Mouse (Mus musculus): ENCODE results near the gene Nhlrc2. TPM values are rescaled to one million over a fixed set of nuclear protein-coding genes. Genes with fewer than 3 reads are reported as not detected.

Nhlrc2 gene
- polyA plus RNA-seq, 1 experiment, result 6.6 TPM

DNA sequence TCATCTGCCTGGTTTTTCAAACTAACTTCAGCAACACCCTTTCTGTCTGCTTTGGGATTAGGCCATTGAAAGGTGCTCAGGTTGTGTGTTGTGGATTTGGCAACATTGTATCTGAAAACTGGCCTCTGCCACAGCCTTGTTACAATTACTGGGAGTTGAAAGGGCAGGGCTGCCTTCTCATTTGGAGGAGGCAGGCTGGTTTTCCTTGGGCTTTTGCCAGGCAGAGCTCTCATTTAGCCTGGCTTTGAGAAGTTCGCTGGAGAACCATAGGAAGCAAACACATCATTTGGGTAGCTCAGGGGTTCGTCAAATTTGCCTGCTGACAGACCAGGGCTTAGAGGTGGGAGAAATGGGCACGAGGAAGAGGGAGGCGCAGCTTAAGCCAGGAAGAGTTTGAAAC, 71.5 kb downstream of the Nhlrc2 start:
- TF ChIP-seq CTCF (conservative IDR thresholded peaks at IDR 0.05; ENCODE audit: insufficient read depth, insufficient read length, low read depth, low read length) (no peak), POLR2A (IDR thresholded peaks at IDR 0.05; ENCODE audit: low read depth, low read length) (no peak)
- Histone ChIP-seq H3K4me1 (ENCODE audit: control insufficient read depth, insufficient read depth, low read length) (no peaks in the 10 kb centered on the region), H3K27me3 (replicated peaks; ENCODE audit: control insufficient read depth, insufficient read depth, low read length) (no peaks in the 10 kb centered on the region), H3K36me3 (ENCODE audit: control insufficient read depth, insufficient read depth, low read length) (no peaks in the 10 kb centered on the region), H3K27ac (ENCODE audit: insufficient read depth, low read depth, low read length) (no peak overlapping the region), H3K4me3 (ENCODE audit: insufficient read depth, low read depth, low read length) (no peak overlapping the region)
- DNase-seq, result no peak
- 89% methylated on average over 4 of the region's 4 CpGs for WGBS

DNA sequence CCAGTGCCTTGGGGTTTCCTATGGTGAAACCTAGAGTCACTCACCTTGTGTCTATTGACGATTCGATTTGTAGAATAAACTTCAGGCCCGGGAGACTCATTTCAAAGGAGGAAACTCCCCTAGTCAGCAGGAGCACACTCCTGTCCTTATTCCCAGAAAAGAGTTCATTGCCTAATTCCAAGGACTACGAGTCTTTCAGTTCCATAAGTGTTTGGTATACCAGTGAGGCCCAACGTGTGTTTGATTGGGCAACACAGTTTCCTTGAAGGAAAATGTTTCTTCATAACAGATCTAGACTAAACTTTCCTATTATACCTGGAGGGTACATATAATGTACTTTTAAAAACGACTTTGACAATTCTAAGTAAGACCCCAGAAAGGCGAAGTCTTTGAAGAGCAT, 73.8 kb downstream of the Nhlrc2 start:
- TF ChIP-seq POLR2A (IDR thresholded peaks at IDR 0.05; ENCODE audit: low read depth, low read length) (no peak), CTCF (conservative IDR thresholded peaks at IDR 0.05; ENCODE audit: insufficient read depth, insufficient read length, low read depth, low read length) (no peak)
- no peak overlapping the region for H3K27ac ChIP-seq (ENCODE audit: insufficient read depth, low read depth, low read length)
- H3K27me3 ChIP-seq (replicated peaks; ENCODE audit: control insufficient read depth, insufficient read depth, low read length), result no peaks in the 10 kb centered on the region
- no peaks in the 10 kb centered on the region for H3K4me1 ChIP-seq (ENCODE audit: control insufficient read depth, insufficient read depth, low read length)
- H3K4me3 ChIP-seq (ENCODE audit: insufficient read depth, low read depth, low read length), result no peak overlapping the region
- WGBS, result 88% methylated on average over 7 of the region's 7 CpGs
- H3K36me3 ChIP-seq (ENCODE audit: control insufficient read depth, insufficient read depth, low read length), result no peaks in the 10 kb centered on the region
- no peak for DNase-seq

DNA sequence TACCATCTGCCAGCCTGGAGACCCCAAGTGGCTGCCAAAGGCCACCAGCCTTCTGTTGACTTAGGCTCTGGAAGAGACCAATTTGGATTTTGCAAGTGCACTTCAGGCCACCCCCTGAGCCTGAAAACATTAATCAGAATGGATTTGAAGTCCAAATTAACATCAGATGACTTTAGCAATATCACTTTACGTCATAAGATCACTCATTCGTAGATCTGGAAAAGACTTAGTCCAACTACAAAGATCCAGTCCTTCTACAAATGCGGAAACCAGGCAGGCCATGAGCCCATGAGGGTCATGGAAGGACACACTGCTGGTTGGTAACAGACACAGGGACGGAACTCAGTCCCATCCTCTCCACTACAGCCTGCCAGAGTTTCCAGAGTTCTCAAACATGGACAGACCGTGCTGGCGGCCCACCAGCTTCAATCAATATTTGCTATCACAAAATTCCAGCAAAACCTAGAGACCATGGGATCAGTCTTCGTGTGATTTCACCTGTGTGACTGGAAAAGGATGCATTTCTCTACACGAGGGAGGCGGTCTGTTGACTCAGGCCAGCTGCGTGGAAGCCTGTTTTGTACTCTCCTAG, 79.9 kb downstream of the Nhlrc2 start:
- Histone ChIP-seq H3K4me1 (ENCODE audit: control insufficient read depth, insufficient read depth, low read length) (0 out of 2 replicates have a peak, but pooled peaks cover 3% of the 10 kb centered on the region), H3K27ac (ENCODE audit: insufficient read depth, low read depth, low read length) (no peak overlapping the region), H3K4me3 (ENCODE audit: insufficient read depth, low read depth, low read length) (no peak overlapping the region), H3K36me3 (ENCODE audit: control insufficient read depth, insufficient read depth, low read length) (no peaks in the 10 kb centered on the region), H3K27me3 (replicated peaks; ENCODE audit: control insufficient read depth, insufficient read depth, low read length) (no peaks in the 10 kb centered on the region)
- 89% methylated on average over 10 of the region's 10 CpGs for WGBS
- DNase-seq, result no peak
- no peak for TF ChIP-seq CTCF (conservative IDR thresholded peaks at IDR 0.05; ENCODE audit: insufficient read depth, insufficient read length, low read depth, low read length)
- no peak for TF ChIP-seq POLR2A (IDR thresholded peaks at IDR 0.05; ENCODE audit: low read depth, low read length)

DNA sequence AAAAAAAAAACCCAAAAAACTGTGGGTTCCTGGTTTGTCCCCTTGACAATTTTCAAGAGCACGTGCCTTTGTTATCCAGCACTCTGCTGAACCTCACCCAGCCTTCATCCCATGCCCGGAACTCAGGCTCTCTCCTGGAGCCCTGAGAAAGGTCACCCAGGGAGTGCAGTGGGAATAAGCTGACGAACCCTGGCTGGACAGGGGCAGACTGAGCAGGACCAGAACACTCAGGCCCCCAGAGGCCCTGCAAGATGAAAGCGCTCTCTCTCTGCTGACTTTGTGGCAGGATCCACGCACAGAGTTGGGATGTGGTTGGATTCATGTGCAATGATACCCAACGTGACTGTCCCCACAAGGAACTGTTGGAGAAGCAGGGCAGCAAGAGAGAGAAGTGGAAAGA, 81.6 kb downstream of the Nhlrc2 start:
- WGBS, result 92% methylated on average over 6 of the region's 6 CpGs

DNA sequence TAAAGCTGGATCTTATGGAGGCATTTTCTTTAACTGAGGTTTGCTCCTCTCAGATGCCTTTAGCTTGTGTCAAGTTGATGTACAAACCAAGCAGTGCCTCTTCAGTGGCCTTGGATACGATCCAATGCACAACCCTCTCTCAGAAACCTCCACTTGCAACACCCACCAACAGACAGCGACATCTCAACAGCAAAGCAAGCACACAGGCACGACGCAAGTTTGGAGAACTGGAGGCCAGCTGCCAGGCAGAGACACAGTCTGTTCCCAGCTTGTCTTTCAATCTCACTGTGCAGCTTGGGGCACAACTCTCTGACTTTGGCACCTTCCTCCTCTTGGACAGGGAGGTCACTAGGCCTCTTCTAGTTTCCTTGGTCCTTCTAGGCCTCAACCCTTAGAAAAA, 83.0 kb downstream of the Nhlrc2 start:
- H3K27me3 ChIP-seq (replicated peaks; ENCODE audit: control insufficient read depth, insufficient read depth, low read length), result no peaks in the 10 kb centered on the region
- H3K27ac ChIP-seq (ENCODE audit: insufficient read depth, low read depth, low read length), result peak overlapping the region; percentile 11; the same call in 1 of the 2 replicates
- TF ChIP-seq POLR2A (IDR thresholded peaks at IDR 0.05; ENCODE audit: low read depth, low read length) (no peak), CTCF (conservative IDR thresholded peaks at IDR 0.05; ENCODE audit: insufficient read depth, insufficient read length, low read depth, low read length) (no peak)
- no peaks in the 10 kb centered on the region for H3K36me3 ChIP-seq (ENCODE audit: control insufficient read depth, insufficient read depth, low read length)
- H3K4me1 ChIP-seq (ENCODE audit: control insufficient read depth, insufficient read depth, low read length), result 0 out of 2 replicates have a peak, but pooled peaks cover 3% of the 10 kb centered on the region
- DNase-seq, result no peak
- H3K4me3 ChIP-seq (ENCODE audit: insufficient read depth, low read depth, low read length), result no peak overlapping the region
- 50% methylated on average over 4 of the region's 4 CpGs for WGBS

More for the DNA sequence above, 81.6 kb downstream of the Nhlrc2 start:
- Histone ChIP-seq H3K36me3 (ENCODE audit: control insufficient read depth, insufficient read depth, low read length) (no peaks in the 10 kb centered on the region), H3K27me3 (replicated peaks; ENCODE audit: control insufficient read depth, insufficient read depth, low read length) (no peaks in the 10 kb centered on the region), H3K27ac (ENCODE audit: insufficient read depth, low read depth, low read length) (no peak overlapping the region), H3K4me1 (ENCODE audit: control insufficient read depth, insufficient read depth, low read length) (0 out of 2 replicates have a peak, but pooled peaks cover 3% of the 10 kb centered on the region), H3K4me3 (ENCODE audit: insufficient read depth, low read depth, low read length) (no peak overlapping the region)
- DNase-seq, result no peak
- TF ChIP-seq CTCF (conservative IDR thresholded peaks at IDR 0.05; ENCODE audit: insufficient read depth, insufficient read length, low read depth, low read length) (no peak), POLR2A (IDR thresholded peaks at IDR 0.05; ENCODE audit: low read depth, low read length) (no peak)

DNA sequence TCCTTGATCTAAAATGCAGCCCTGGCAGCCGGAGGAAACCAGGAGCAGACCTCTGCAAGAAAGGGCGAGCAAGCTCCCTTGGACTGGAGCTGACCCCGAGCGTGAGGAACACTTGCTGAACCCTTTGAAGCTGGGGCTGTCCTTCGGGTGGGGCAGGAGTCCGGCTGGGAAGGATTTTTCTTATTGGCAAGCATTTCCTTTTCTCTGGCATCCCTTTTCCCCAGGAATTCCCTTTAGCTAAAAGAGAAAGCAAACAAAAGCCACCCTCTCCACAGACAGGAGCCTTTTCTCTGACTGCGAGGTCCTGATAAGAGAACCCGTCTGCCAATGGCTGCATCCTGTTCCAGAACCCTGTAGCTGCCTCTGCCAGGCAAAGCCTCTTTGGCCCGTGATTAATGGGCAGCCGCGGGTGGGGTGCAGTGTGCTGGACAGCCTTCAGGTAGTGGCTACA, 83.4 kb downstream of the Nhlrc2 start:
- H3K27me3 ChIP-seq (replicated peaks; ENCODE audit: control insufficient read depth, insufficient read depth, low read length), result no peaks in the 10 kb centered on the region
- H3K4me3 ChIP-seq (ENCODE audit: insufficient read depth, low read depth, low read length), result no peak overlapping the region
- H3K36me3 ChIP-seq (ENCODE audit: control insufficient read depth, insufficient read depth, low read length), result no peaks in the 10 kb centered on the region
- peak; percentile 80 for DNase-seq
- WGBS, result 40% methylated on average over 11 of the region's 11 CpGs
- 0 out of 2 replicates have a peak, but pooled peaks cover 3% of the 10 kb centered on the region for H3K4me1 ChIP-seq (ENCODE audit: control insufficient read depth, insufficient read depth, low read length)
- TF ChIP-seq CTCF (conservative IDR thresholded peaks at IDR 0.05; ENCODE audit: insufficient read depth, insufficient read length, low read depth, low read length) (no peak), POLR2A (IDR thresholded peaks at IDR 0.05; ENCODE audit: low read depth, low read length) (no peak)
- peak overlapping the region; percentile 11; the same call in 1 of the 2 replicates for H3K27ac ChIP-seq (ENCODE audit: insufficient read depth, low read depth, low read length)

DNA sequence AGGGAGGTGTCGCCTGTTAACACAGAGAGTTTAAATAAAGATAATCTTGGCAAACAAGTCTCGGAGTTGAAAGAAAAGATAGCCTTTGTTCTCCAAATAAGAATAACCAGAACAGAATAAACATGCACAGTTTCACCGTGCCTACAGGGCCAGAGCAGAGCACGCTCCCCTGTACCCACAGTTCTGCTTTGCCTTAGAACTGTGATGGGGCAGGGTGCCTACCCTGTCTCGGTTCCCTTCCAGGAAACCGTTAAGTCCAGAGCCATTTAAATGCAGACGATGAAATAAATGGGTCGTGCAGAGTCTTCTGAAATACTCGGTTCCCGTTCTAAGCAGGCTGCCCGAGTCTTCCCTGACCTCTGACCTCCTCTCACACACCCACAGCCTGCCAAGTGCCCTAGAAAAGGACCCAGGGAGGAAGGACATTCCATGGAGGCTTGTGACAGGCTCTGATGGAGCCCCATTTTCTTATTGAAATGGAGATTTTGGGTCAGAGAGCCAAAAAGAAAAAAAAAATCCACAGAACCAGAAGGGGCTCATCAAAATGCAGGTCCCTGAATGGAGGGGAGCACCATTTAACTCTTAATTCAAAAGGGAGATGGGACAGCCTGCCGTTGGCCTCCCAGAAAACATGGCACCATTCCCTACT, 89.1 kb downstream of the Nhlrc2 start:
- H3K27ac ChIP-seq (ENCODE audit: insufficient read depth, low read depth, low read length), result no peak overlapping the region
- H3K4me3 ChIP-seq (ENCODE audit: insufficient read depth, low read depth, low read length), result no peak overlapping the region
- no peak for DNase-seq
- H3K27me3 ChIP-seq (replicated peaks; ENCODE audit: control insufficient read depth, insufficient read depth, low read length), result no peaks in the 10 kb centered on the region
- WGBS, result 68% methylated on average over 12 of the region's 12 CpGs
- TF ChIP-seq CTCF (conservative IDR thresholded peaks at IDR 0.05; ENCODE audit: insufficient read depth, insufficient read length, low read depth, low read length) (no peak), POLR2A (IDR thresholded peaks at IDR 0.05; ENCODE audit: low read depth, low read length) (no peak)
- no peaks in the 10 kb centered on the region for H3K36me3 ChIP-seq (ENCODE audit: control insufficient read depth, insufficient read depth, low read length)
- no peaks in the 10 kb centered on the region for H3K4me1 ChIP-seq (ENCODE audit: control insufficient read depth, insufficient read depth, low read length)

Data from kidney, adult 2 months (tissue).